Mouse (Mus musculus) ES-E14 (cell line): ENCODE results near the gene Srpk2. TPM values are rescaled to one million over a fixed set of nuclear protein-coding genes. Genes with fewer than 3 reads are reported as not detected.

Experiments used
- DNase-seq: peaks from one replicate; pipeline ENCODE4 v3.0.0-alpha.2; 2013; ENCODE audit warnings: low read depth, low spot score
- H3K27ac ChIP-seq: 2 replicates; pipeline ENCODE4 v1.5.1; 2012; ENCODE audit warnings: low read depth, mild to moderate bottlenecking, low read length, moderate library complexity, mixed read lengths; ENCODE audit not compliant: poor library complexity, insufficient read depth, severe bottlenecking
- H3K36me3 ChIP-seq: 2 replicates; pipeline ENCODE4 v1.6.1; 2012; ENCODE audit warnings: mild to moderate bottlenecking, low read length, moderate library complexity, mixed read lengths; ENCODE audit not compliant: control insufficient read depth, poor library complexity, insufficient read depth, severe bottlenecking
- H3K4me1 ChIP-seq, 2 experiments: fragments of 150-350 bp in 1 of 2; sonication (generic) in 1 of 2; 2 replicates each; pipeline ENCODE4 v1.6.1; 2012; ENCODE audit warnings: low read length in 2 of 2, mild to moderate bottlenecking in 1 of 2, mixed read lengths in 1 of 2; ENCODE audit not compliant: control insufficient read depth in 2 of 2, insufficient read depth in 2 of 2, poor library complexity in 1 of 2
- H3K4me3 ChIP-seq, 2 experiments: fragments of 150-350 bp in 1 of 2; sonication (generic) in 1 of 2; 2 replicates each; pipeline ENCODE4 v1.5.1; 2012; ENCODE audit warnings: low read length in 2 of 2, low read depth in 1 of 2, mild to moderate bottlenecking in 1 of 2, mixed read lengths in 1 of 2; ENCODE audit not compliant: insufficient read depth in 1 of 2, poor library complexity in 1 of 2, severe bottlenecking in 1 of 2
- H3K9ac ChIP-seq: 2 replicates; pipeline ENCODE4 v1.6.1; 2012; ENCODE audit warnings: low read depth, mild to moderate bottlenecking, low read length, mixed read lengths; ENCODE audit not compliant: poor library complexity, insufficient read depth, severe bottlenecking
- H3K9me3 ChIP-seq: fragments of 150-350 bp; sonication (generic); 2 replicates; pipeline ENCODE4 v1.6.1; 2012; ENCODE audit warnings: low read depth, mild to moderate bottlenecking, low read length; ENCODE audit not compliant: control insufficient read depth, insufficient read depth
- CHD2 ChIP-seq: IDR thresholded peaks from 2 replicates; pipeline ENCODE4 v1.6.1; 2014; ENCODE audit warnings: mild to moderate bottlenecking, low read depth, low read length, inconsistent platforms
- HCFC1 ChIP-seq: IDR thresholded peaks from 2 replicates; pipeline ENCODE4 v1.6.1; 2012; ENCODE audit warnings: low read length, inconsistent platforms, borderline replicate concordance; ENCODE audit not compliant: insufficient read depth
- MAFK ChIP-seq: IDR thresholded peaks from 2 replicates; pipeline ENCODE4 v1.6.1; 2014; ENCODE audit warnings: mild to moderate bottlenecking, low read depth, low read length, inconsistent platforms; ENCODE audit not compliant: insufficient read depth
- ZC3H11A ChIP-seq: IDR thresholded peaks from 2 replicates; pipeline ENCODE4 v1.6.1; 2012; ENCODE audit warnings: low read depth, mild to moderate bottlenecking, inconsistent platforms, low read length, borderline replicate concordance
- ZNF384 ChIP-seq: IDR thresholded peaks from 2 replicates; pipeline ENCODE4 v1.6.1; 2012; ENCODE audit warnings: low read depth, low read length, inconsistent platforms
- in situ Hi-C, 2 experiments: fragments of 600-800 bp; cut with MboI; formaldehyde crosslinking; loops; one replicate each; pipeline ENCODE4 v1.15.1; 2025; ENCODE audit warnings: low sequenced_read_pairs in 2 of 2, inconsistent platforms in 1 of 2; ENCODE audit not compliant: unreplicated experiment in 2 of 2
- total RNA-seq: library from RNA; depleted of rRNA; stranded (reverse); fragments of 300-350 nt; gene quantifications from 2 replicates; pipeline ENCODE4 v1.2.3, GENCODE M21; 2012

Srpk2 gene
- total RNA-seq, 1 experiment, result 23.3 TPM

GRCm38 (mm10) chr5:23670880-23671279, 13.5 kb downstream of the Srpk2 start:
- H3K9me3 ChIP-seq, result no peaks in the 10 kb centered on the region
- no peak overlapping the region for H3K27ac ChIP-seq
- no peak for TF ChIP-seq HCFC1
- TF ChIP-seq CHD2, result no peak
- TF ChIP-seq ZC3H11A, result no peak
- no peak for TF ChIP-seq MAFK
- H3K4me1 ChIP-seq, result peaks cover 0 to 5% of the 10 kb centered on the region in 2 experiments; a peak in 1 of 4 replicates
- H3K4me3 ChIP-seq, result no peak overlapping the region
- no peak for DNase-seq
- H3K9ac ChIP-seq, result no peak overlapping the region
- H3K36me3 ChIP-seq, result peaks cover 2% of the 10 kb centered on the region; the same call in 1 of the 2 replicates
- in situ Hi-C loops, result no loop called here

- Histone ChIP-seq H3K4me3 (no peak overlapping the region), H3K9me3 (no peaks in the 10 kb centered on the region), H3K36me3 (peaks cover 2% of the 10 kb centered on the region; the same call in 1 of the 2 replicates), H3K27ac (no peak overlapping the region; the same call in 1 of the 2 replicates), H3K9ac (no peak overlapping the region), H3K4me1 (peaks cover 0 to 5% of the 10 kb centered on the region in 2 experiments; a peak in 1 of 4 replicates)
- no peak for DNase-seq
- in situ Hi-C loops, result no loop called here
- TF ChIP-seq ZC3H11A, result no peak
- TF ChIP-seq HCFC1, result no peak
- no peak for TF ChIP-seq MAFK
- no peak for TF ChIP-seq ZNF384
- no peak for TF ChIP-seq CHD2
These were observed 18.5 kb downstream of the Srpk2 start for GRCm38 (mm10) chr5:23665906-23666305.

GRCm38 (mm10) chr5:23661191-23661590, 23.2 kb downstream of the Srpk2 start:
- in situ Hi-C loops, result no loop called here
- Histone ChIP-seq H3K9ac (no peak overlapping the region), H3K9me3 (no peaks in the 10 kb centered on the region), H3K4me3 (no peak overlapping the region), H3K36me3 (no peaks in the 10 kb centered on the region), H3K4me1 (peaks cover 0 to 6% of the 10 kb centered on the region in 2 experiments; a peak in 1 of 4 replicates), H3K27ac (no peak overlapping the region)
- TF ChIP-seq MAFK, result no peak
- TF ChIP-seq ZC3H11A, result no peak
- DNase-seq, result no peak

- Histone ChIP-seq H3K4me3 (no peak overlapping the region), H3K27ac (no peak overlapping the region), H3K9ac (no peak overlapping the region), H3K36me3 (no peaks in the 10 kb centered on the region), H3K4me1 (peaks cover 0 to 4% of the 10 kb centered on the region in 2 experiments; a peak in 1 of 4 replicates), H3K9me3 (no peaks in the 10 kb centered on the region)
- no peak for DNase-seq
- no peak for TF ChIP-seq ZC3H11A
- TF ChIP-seq CHD2, result no peak
- TF ChIP-seq MAFK, result no peak
- TF ChIP-seq ZNF384, result no peak
- no peak for TF ChIP-seq HCFC1
- in situ Hi-C loops, result no loop called here
These were observed 26.4 kb downstream of the Srpk2 start for GRCm38 (mm10) chr5:23658017-23658416.

GRCm38 (mm10) chr5:23656590-23656989, 27.8 kb downstream of the Srpk2 start:
- in situ Hi-C loops, result no loop called here
- TF ChIP-seq ZC3H11A, result no peak
- no peak for TF ChIP-seq ZNF384
- TF ChIP-seq HCFC1, result no peak
- TF ChIP-seq CHD2, result no peak
- TF ChIP-seq MAFK, result no peak
- Histone ChIP-seq H3K9me3 (no peaks in the 10 kb centered on the region), H3K9ac (no peak overlapping the region), H3K27ac (no peak overlapping the region), H3K36me3 (no peaks in the 10 kb centered on the region), H3K4me3 (no peak overlapping the region), H3K4me1 (peaks cover 2 to 6% of the 10 kb centered on the region in 2 experiments; a peak in 3 of 4 replicates)
- no peak for DNase-seq
